Comparison of ENCODE assay signal across 8 mouse cellular contexts in the genomic region with DNA sequence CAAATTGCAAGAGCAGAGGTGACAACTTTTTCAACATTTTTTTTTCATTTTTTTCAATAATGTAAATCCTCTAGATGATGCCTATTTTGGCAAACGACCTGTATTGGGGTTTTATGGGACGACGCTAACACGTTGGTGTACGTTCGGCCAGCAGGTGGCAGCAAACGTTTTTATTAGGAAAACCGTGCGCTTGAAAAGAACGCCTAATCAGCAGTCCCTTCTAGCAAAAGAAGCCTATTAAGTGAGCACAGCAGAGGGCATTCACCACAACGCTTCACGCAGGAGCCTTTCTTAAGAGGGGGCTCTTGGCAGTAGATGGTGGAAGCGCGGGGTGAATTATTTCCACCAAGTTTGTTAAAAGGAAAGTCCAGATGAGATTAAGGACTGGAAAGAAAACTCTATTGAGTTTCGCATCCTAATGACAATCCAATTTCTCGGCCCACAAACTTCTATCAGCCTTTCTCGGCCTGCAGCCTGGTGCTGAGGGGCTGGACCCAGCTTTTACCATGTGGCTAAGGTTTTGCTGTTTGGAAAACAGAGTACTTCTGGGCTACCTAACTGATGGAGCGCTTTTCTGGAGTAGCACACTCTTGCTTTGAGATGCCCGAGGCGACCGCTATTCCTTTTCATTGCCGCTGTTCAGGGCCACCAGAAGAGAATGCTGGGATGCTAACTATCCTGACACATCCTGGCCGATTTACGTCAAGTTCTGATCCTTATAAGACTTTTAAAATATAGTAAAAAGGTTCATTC.
DNase-seq lines count a peak whose midpoint lies in the region; ATAC-seq lines count a peak whose summit lies in the region.

No protein-coding gene starts in this region.

- DNase-seq in MN1 (ENCODE audit: low spot score) = peak; percentile 82
- DNase-seq in cerebellum, adult 11-12 months = peak; percentile 47
- DNase-seq in hindbrain, embryonic 14.5 days (ENCODE audit: low spot score) = peak; percentile 97
- DNase-seq in layer of hippocampus, postnatal 10 days (ENCODE audit: low spot score in 2 of 2) = peak; percentile 93 to 95
- DNase-seq in lung, postnatal 36 days = peak; percentile 95
- DNase-seq in right cerebral cortex, adult 2 months (ENCODE audit: low spot score in 2 of 2) = peak; percentile 95 to 96
- peak; percentile 67 for DNase-seq in urinary bladder, adult 2 months (ENCODE audit: low spot score)

- H3K27me3 ChIP-seq in hindbrain, embryonic 14.5 days (ENCODE audit: control insufficient read depth, insufficient read depth, low read length) = no peaks in the 10 kb centered on the region

- H3K36me3 ChIP-seq in hindbrain, embryonic 14.5 days (replicated peaks; ENCODE audit: control insufficient read depth, insufficient read depth) = no peaks in the 10 kb centered on the region

- no peaks in the 10 kb centered on the region for H3K4me1 ChIP-seq in hindbrain, embryonic 14.5 days (replicated peaks; ENCODE audit: control insufficient read depth, insufficient read depth, low read length)

- peak; percentile 91 for ATAC-seq in frontal cortex, adult (ENCODE audit: low TSS enrichment)
- peak; percentile 77 for ATAC-seq in hindbrain, embryonic 14.5 days (ENCODE audit: low FRiP score)

- no peak overlapping the region for H3K4me3 ChIP-seq in hindbrain, embryonic 14.5 days (replicated peaks; ENCODE audit: low read length)

- no peak overlapping the region for H3K9ac ChIP-seq in hindbrain, embryonic 14.5 days

- H3K27ac ChIP-seq in hindbrain, embryonic 14.5 days = no peak overlapping the region

- 33% methylated on average over 24 of the region's 24 CpGs for WGBS in hindbrain, embryonic 14.5 days

- H3K9me3 ChIP-seq in hindbrain, embryonic 14.5 days (ENCODE audit: control insufficient read depth, low read length) = no peaks in the 10 kb centered on the region

- no peak overlapping the region for H3K4me2 ChIP-seq in hindbrain, embryonic 14.5 days (replicated peaks)

Comparison
In these comparisons a context has a peak if more than half of its experiments do, and no peak if none do; other contexts are left out.
1. DNase-seq: peak in every context shown above with its lines; median percentile 97 in hindbrain, embryonic 14.5 days; 96 in right cerebral cortex, adult 2 months; 95 in lung, postnatal 36 days; 94 in layer of hippocampus, postnatal 10 days; 82 in MN1; 67 in urinary bladder, adult 2 months; 47 in cerebellum, adult 11-12 months.